In the genomic region with DNA sequence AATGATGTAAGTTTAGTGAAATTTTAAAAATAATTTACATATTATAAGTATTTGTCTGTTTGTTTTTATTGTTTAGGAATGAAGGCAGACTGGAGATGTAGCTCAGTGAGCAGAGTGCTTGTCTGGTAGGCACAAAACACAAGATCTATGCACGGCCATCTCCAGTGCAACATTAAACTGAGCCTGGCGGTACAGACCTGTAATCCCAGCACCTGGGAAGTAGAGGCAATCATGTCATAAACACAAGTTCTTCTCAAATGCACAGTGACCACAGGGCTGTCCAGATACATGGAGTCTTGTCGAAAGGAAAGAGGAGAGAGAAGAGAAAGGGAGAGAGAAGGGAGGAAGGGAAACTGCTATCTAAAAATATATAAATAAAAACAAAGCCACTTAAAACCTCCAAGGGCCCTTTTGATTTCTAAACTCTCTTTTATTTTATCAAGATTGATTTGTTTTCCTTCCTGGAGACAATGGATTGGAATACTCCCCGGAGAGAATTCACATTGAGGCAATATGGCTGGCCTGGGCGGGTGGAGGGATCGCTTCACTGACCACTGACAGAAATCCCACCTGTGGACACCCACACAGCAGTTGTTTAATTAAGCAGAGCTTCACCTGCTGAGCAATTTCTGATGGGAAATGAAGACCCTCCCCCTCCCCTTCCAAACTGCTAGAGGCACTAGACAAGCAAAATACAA, we compare ENCODE assay signal across 16 mouse cellular contexts.
DNase-seq lines count a peak whose midpoint lies in the region; ATAC-seq and TF ChIP-seq lines count a peak whose summit lies in the region.
"Had no signal": no experiment of that assay in that cellular context is flagged by ENCODE, and none has a peak within 500 bp of the region (broad histone marks: within the 10 kb centered on the region; RNA-seq: fewer than 3 reads in every experiment).

No protein-coding gene starts in this region.

- no peaks in the 10 kb centered on the region for H3K9me3 ChIP-seq in forebrain, embryonic 12.5 days
- no peaks in the 10 kb centered on the region for H3K9me3 ChIP-seq in forebrain, postnatal 0 days (ENCODE audit: low read length)
- no peaks in the 10 kb centered on the region for H3K9me3 ChIP-seq in forebrain, embryonic 14.5 days (replicated peaks; ENCODE audit: control insufficient read depth, low read length)
- no peaks in the 10 kb centered on the region for H3K9me3 ChIP-seq in hindbrain, embryonic 13.5 days
- H3K9me3 ChIP-seq in midbrain, embryonic 16.5 days (replicated peaks; ENCODE audit: control insufficient read depth, low read length, poor library complexity, severe bottlenecking) = no peaks in the 10 kb centered on the region
- H3K9me3 ChIP-seq: kidney, embryonic 15.5 days had no signal

- no peak overlapping the region for H3K9ac ChIP-seq in forebrain, embryonic 12.5 days
- no peak overlapping the region for H3K9ac ChIP-seq in forebrain, postnatal 0 days
- no peak overlapping the region for H3K9ac ChIP-seq in forebrain, embryonic 14.5 days (ENCODE audit: low read length)
- no peak overlapping the region for H3K9ac ChIP-seq in hindbrain, embryonic 13.5 days
- no peak overlapping the region for H3K9ac ChIP-seq in midbrain, embryonic 16.5 days (ENCODE audit: low read depth, low read length)
- H3K9ac ChIP-seq: kidney, embryonic 15.5 days had no signal

- H3K27me3 ChIP-seq in forebrain, embryonic 12.5 days = no peaks in the 10 kb centered on the region
- H3K27me3 ChIP-seq in forebrain, postnatal 0 days (ENCODE audit: insufficient read depth, low read length) = no peaks in the 10 kb centered on the region
- no peaks in the 10 kb centered on the region for H3K27me3 ChIP-seq in forebrain, embryonic 14.5 days (replicated peaks; ENCODE audit: control insufficient read depth, insufficient read depth, low read length)
- H3K27me3 ChIP-seq in hindbrain, embryonic 13.5 days = no peaks in the 10 kb centered on the region
- no peaks in the 10 kb centered on the region for H3K27me3 ChIP-seq in midbrain, embryonic 16.5 days (ENCODE audit: control insufficient read depth, insufficient read depth, low read depth, low read length)
- H3K27me3 ChIP-seq: kidney, embryonic 15.5 days had no signal

- H3K4me3 ChIP-seq in forebrain, embryonic 12.5 days (replicated peaks) = no peak overlapping the region
- H3K4me3 ChIP-seq in forebrain, postnatal 0 days (ENCODE audit: low read depth, low read length) = no peak overlapping the region
- no peak overlapping the region for H3K4me3 ChIP-seq in forebrain, embryonic 14.5 days (ENCODE audit: low read depth, low read length)
- H3K4me3 ChIP-seq in hindbrain, embryonic 13.5 days = no peak overlapping the region
- H3K4me3 ChIP-seq in midbrain, embryonic 16.5 days (ENCODE audit: low read depth, low read length) = no peak overlapping the region
- H3K4me3 ChIP-seq: kidney, embryonic 15.5 days had no signal

- H3K36me3 ChIP-seq in forebrain, embryonic 12.5 days (replicated peaks) = no peaks in the 10 kb centered on the region
- H3K36me3 ChIP-seq in forebrain, postnatal 0 days (ENCODE audit: insufficient read depth) = no peaks in the 10 kb centered on the region
- no peaks in the 10 kb centered on the region for H3K36me3 ChIP-seq in forebrain, embryonic 14.5 days (ENCODE audit: control insufficient read depth, insufficient read depth, low read length)
- no peaks in the 10 kb centered on the region for H3K36me3 ChIP-seq in hindbrain, embryonic 13.5 days
- H3K36me3 ChIP-seq in midbrain, embryonic 16.5 days (ENCODE audit: control insufficient read depth, insufficient read depth, low read length) = no peaks in the 10 kb centered on the region
- H3K36me3 ChIP-seq: kidney, embryonic 15.5 days had no signal

- WGBS in forebrain, embryonic 12.5 days = 61% methylated on average over 6 of the region's 6 CpGs
- 57% methylated on average over 6 of the region's 6 CpGs for WGBS in forebrain, postnatal 0 days
- 46% methylated on average over 6 of the region's 6 CpGs for WGBS in forebrain, embryonic 14.5 days
- 46% methylated on average over 6 of the region's 6 CpGs for WGBS in hindbrain, embryonic 13.5 days
- WGBS in midbrain, embryonic 16.5 days = 53% methylated on average over 6 of the region's 6 CpGs

- H3K27ac ChIP-seq in forebrain, embryonic 12.5 days = 0 out of 2 replicates have a peak overlapping the region, but pooled peaks have one; percentile 36
- no peak overlapping the region for H3K27ac ChIP-seq in forebrain, postnatal 0 days (ENCODE audit: low read depth, low read length)
- H3K27ac ChIP-seq in forebrain, embryonic 14.5 days (ENCODE audit: low read depth, low read length) = no peak overlapping the region
- peak overlapping the region; percentile 23; the same call in 1 of the 2 replicates for H3K27ac ChIP-seq in hindbrain, embryonic 13.5 days
- no peak overlapping the region for H3K27ac ChIP-seq in midbrain, embryonic 16.5 days (ENCODE audit: low read length)
- H3K27ac ChIP-seq: kidney, embryonic 15.5 days had no signal

- DNase-seq in forebrain, postnatal 0 days = no peak
- DNase-seq in forebrain, embryonic 14.5 days (ENCODE audit: low spot score) = no peak
- no peak for DNase-seq in right cerebral cortex, postnatal 4 days
- DNase-seq in layer of hippocampus, adult 18-20 months (ENCODE audit: low spot score in 2 of 2) = no peak
- DNase-seq: adrenal gland, postnatal 14 days; cerebellum, postnatal 25 days; gastrocnemius, postnatal 36 days; lung, adult 18-20 months; spleen, adult 18-20 months; thymus, adult 2 months had no signal

- peaks cover 16% of the 10 kb centered on the region for H3K4me1 ChIP-seq in forebrain, embryonic 12.5 days
- H3K4me1 ChIP-seq in forebrain, postnatal 0 days (ENCODE audit: insufficient read depth) = no peaks in the 10 kb centered on the region
- H3K4me1 ChIP-seq in forebrain, embryonic 14.5 days (ENCODE audit: control insufficient read depth, insufficient read depth, low read length) = peaks cover 14% of the 10 kb centered on the region
- peaks cover 17% of the 10 kb centered on the region for H3K4me1 ChIP-seq in hindbrain, embryonic 13.5 days (replicated peaks)
- peaks cover 5% of the 10 kb centered on the region; the same call in 1 of the 2 replicates for H3K4me1 ChIP-seq in midbrain, embryonic 16.5 days (ENCODE audit: control insufficient read depth, insufficient read depth, low read length)
- H3K4me1 ChIP-seq: kidney, embryonic 15.5 days had no signal

- no peak overlapping the region for H3K4me2 ChIP-seq in forebrain, embryonic 12.5 days
- H3K4me2 ChIP-seq in forebrain, postnatal 0 days (ENCODE audit: low read depth) = no peak overlapping the region
- H3K4me2 ChIP-seq in forebrain, embryonic 14.5 days (ENCODE audit: low read length) = peak overlapping the region; percentile 17; the same call in 1 of the 2 replicates
- H3K4me2 ChIP-seq in hindbrain, embryonic 13.5 days = 0 out of 2 replicates have a peak overlapping the region, but pooled peaks have one; percentile 9
- H3K4me2 ChIP-seq in midbrain, embryonic 16.5 days (ENCODE audit: low read length) = no peak overlapping the region
- H3K4me2 ChIP-seq: heart, embryonic 11.5 days; kidney, embryonic 15.5 days had no signal

- no peak for TF ChIP-seq CTCF in forebrain, postnatal 0 days (IDR thresholded peaks at IDR 0.05; ENCODE audit: low read depth)

- ATAC-seq in forebrain, embryonic 12.5 days (ENCODE audit: low FRiP score) = peak; percentile 53; the same call in 1 of the 2 replicates
- no peak for ATAC-seq in forebrain, postnatal 0 days
- no peak for ATAC-seq in forebrain, embryonic 14.5 days
- ATAC-seq in hindbrain, embryonic 13.5 days (ENCODE audit: low FRiP score) = peak; percentile 79
- ATAC-seq in midbrain, embryonic 16.5 days = peak; percentile 54; the same call in 1 of the 2 replicates
- ATAC-seq: intestine, embryonic 16.5 days had no signal

Comparison
In these comparisons a context has a peak if more than half of its experiments do, and no peak if none do; other contexts are left out.
1. ATAC-seq: peak in forebrain, embryonic 12.5 days (single experiment), hindbrain, embryonic 13.5 days (single experiment) and midbrain, embryonic 16.5 days (single experiment); none in forebrain, postnatal 0 days (single experiment) and forebrain, embryonic 14.5 days (single experiment).
2. H3K27ac ChIP-seq: peak in forebrain, embryonic 12.5 days (single experiment) and hindbrain, embryonic 13.5 days (single experiment); none in forebrain, postnatal 0 days (single experiment), forebrain, embryonic 14.5 days (single experiment) and midbrain, embryonic 16.5 days (single experiment).
3. H3K4me2 ChIP-seq: peak in forebrain, embryonic 14.5 days (single experiment) and hindbrain, embryonic 13.5 days (single experiment); none in forebrain, embryonic 12.5 days (single experiment), forebrain, postnatal 0 days (single experiment) and midbrain, embryonic 16.5 days (single experiment).